Mouse (Mus musculus): ENCODE data around the gene Gas2l3.

Gas2l3 gene

DNA sequence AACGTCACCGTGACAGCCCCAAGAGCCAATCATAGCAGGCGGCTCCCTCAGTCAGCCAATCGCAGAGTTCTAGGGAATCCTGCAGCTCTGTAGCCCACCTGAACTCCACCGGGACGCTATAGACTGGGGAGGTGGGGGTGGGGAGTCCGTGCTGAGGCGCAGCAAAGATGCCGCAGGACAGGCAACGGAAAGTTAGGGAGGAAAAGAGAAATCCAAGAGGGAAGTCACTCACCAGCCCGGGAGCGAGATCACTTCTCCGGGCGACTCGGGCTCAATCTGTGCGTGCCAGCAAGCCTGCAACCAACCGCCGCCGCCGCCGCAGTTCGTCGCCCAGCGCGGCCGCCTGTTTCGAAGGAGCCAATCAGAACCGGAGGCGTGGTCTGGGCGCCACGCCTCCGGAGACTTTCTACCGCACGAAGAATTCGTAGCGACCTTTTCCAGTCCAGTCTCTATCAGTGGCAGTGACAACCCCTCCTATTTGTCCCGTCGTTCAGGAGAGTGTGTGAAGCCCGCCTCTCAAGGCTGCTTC lies at the start of gene Gas2l3:
Gene Gas2l3, minus strand, starts transcription at position 345 of the 529 bp plus-strand sequence.
- peak; percentile 38 to 75 for DNase-seq (ENCODE audit: low spot score in 2 of 2)

DNA sequence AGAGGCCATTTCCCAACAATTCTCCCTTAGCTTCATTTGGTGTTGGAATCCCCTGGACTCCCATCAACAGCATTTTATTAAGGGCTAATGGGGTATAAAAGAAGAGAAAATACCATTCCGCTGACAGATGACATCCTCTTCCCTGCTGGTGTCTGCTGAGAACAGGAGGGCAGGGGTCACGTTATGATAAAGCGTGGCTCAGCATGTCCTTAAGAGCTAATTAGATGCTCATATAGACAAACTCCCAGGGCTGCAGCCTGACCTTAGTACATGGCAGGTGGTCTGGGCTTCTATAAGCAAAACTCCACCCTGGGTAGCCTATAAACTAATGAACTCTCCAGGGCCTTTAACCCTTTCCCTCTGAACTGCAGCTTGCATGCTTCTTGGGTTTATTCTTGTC lies 47.6 kb upstream of the Gas2l3 start:
- DNase-seq (ENCODE audit: low spot score in 2 of 2): no peak

DNA sequence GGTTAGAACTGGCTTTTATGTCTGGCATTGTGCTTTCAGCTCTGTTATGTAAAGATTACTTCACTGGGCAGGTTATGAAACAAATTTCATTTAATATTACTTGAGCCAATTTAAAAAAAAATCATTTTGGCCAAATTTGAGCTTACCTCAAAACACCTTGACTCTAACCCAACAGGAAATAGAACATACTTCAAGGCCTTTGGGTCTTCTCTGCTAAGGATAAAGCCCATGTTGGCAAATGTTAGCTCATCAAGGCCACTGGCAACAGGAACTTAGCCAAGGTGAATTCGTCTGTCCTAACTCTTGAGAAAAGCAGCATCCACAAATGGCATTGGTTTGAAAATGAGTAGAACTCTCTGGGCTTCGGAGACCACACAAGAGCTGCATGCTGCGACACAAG lies 46.5 kb upstream of the Gas2l3 start:
- no peak for DNase-seq (ENCODE audit: low spot score in 2 of 2)

DNA sequence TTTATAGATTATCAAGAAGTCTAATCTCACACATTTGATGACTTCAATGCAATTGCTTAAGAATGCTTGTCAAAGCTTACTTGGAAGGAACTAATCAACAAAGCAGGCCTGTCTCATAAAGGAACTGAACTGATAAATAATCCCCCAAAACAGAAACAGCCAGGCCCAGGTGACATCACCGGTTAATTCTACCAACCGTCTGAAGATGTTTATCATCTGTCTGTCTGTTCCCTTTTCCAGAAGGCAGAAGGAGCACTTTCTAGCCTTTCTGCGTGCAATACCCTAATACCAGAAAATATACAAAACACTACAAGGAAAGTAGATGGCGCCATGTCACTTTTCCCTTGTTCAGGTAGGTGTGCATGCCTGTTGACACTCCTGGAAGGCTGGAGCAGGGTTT lies 45.7 kb upstream of the Gas2l3 start:
- no peak for DNase-seq (ENCODE audit: low spot score in 2 of 2)

DNA sequence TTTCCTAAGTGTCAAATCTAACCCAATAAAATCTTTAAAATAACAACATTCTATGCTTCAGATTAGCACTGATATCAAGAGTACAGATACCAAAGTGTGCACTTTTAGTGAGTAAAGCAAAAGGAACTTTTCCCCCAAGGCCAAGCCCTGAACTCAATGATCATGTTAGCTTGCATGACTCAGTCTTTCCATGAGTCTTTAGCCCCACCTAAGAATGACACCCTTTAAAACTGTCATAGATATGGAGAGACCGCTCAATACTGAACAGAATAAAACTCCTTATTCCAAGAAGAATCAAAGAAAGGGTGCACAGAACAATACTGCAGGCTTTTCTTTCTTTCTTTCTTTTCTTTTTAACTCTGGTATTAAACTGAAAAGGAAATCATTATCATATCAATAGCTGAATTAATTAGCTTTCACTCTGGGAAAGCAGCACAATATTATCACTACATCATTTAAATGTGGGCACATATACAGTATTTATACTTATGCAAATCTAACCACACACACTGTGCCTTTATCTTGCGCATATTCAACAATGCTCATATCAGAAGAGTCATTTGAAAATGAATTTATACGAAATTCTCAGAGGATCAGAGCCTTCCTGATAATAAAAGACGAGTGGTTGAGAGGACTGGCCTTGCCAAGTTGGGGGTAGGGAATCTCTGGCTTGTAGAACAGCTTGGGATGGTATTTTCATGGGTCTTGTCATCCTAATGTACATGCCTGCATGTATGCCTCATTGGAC lies 43.4 kb upstream of the Gas2l3 start:
- DNase-seq (ENCODE audit: low spot score in 2 of 2): no peak

DNA sequence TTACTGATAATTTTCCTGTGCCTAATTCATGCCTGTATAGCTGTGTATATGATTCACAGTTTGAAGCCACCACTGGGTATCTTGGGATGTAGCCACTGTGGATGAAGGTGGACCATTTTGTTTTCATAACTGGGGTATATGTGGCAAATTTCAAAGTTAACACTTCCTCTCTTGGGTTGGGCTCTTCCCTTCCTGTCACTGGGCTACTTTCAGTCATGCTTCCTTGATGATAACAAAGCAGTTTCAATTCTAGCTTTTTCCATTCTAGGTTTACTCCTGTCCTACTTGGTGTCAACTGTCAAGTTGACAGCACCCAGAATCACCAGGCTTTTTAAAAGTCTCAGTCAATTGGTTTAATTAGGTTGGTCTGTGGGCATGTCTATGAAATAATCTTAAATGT lies 41.1 kb upstream of the Gas2l3 start:
- no peak for DNase-seq (ENCODE audit: low spot score in 2 of 2)

DNA sequence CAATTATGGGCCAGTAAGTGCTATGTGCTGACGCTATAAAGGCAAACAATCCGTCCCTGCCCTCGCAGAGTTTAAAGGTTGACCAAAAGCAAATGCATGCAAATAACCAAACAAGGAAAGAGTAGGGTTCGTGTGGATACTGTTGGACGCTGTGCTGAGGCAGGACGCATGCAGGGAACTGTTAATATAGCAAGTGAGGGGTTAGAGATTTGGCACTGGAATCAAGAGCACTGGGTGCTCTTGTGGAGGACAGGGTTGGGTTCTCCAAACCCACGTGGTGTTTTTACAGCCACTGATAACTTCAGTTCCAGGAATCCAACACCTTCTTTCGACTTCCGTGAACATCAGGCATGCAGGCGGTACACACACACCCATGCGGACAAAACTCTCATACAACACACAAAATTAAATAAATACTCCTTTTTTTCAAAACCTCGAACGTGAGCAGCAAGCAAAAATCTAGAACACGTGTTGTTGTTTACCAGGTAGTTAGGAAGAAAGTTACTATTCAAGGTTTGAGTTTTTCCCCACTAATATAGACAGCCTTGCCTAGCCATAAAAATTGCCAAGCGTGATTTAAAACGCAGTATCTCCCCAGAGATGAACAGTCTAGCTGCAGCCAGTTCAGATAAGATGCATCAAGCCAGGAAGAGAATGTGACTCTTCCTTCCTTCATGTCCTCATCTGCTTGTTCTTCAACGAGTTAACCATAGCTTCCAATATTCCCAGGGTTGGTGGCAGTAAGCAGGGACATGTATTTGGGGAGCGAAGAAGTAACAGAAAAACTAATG lies 40.2 kb upstream of the Gas2l3 start:
- no peak for DNase-seq (ENCODE audit: low spot score in 2 of 2)

DNA sequence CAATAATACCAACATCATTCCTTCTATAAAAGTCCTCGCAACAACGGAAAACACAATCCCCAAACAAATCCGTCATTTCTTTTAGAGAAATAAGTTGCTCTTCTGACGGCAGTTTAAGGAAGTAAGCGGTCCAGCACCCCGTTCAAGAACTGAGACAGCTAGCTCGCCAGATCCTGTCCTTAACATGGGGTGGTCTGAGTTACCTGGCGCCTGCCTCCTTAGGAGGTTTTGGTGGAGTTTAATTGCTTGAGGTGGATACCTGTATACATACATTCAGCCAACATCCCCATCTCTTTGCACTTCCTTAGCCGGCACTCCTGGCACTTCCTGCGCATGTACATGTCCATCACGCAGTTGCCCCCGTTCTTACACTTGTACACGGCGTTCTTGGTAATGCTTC lies 39.3 kb upstream of the Gas2l3 start:
- DNase-seq (ENCODE audit: low spot score in 2 of 2): no peak

DNA sequence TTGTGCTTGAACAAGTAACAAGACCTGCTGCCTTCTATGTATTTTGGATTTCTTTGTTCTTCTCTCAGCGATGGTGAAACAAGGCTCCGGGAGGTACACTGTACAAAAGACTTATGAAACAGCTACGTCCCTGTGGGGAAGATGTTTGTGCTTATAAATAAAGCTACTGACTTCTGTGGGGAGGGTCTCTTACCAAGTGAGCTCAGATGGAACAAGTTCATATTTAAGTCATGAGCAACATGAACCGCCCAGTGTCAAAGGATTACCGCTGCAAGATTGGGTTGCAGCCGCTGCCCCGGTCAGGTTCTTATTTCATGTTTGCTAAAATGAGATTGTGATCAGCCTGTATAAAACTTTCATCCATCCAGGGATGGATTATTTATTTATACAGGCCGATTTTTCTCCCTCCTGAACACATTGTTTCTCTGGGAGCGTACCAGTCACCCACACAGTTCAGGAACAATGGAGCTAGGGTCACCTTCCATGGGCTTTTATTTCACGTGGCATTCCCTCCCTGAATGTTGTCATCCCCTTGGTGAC lies 38.4 kb upstream of the Gas2l3 start:
- no peak for DNase-seq (ENCODE audit: low spot score in 2 of 2)

DNA sequence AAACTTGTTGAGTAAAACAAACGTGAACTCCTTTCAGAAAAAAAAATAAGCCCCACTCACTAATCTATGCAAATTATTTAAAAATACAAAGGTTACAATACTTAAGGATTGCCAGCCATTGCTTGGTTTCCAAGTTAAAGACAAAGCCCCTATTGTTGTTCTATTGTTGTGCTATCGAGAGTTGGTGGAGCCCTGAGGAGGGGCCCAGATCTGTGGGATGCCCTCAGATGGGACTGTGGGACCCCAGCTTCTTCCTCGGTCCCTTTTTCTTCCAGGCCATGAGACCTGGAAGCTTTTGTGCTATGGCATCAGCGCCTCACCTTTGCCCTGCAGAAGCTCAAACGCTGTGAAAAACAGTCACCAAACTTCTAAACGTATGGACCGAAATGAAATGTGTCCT lies 37.9 kb upstream of the Gas2l3 start:
- DNase-seq (ENCODE audit: low spot score in 2 of 2): no peak

DNA sequence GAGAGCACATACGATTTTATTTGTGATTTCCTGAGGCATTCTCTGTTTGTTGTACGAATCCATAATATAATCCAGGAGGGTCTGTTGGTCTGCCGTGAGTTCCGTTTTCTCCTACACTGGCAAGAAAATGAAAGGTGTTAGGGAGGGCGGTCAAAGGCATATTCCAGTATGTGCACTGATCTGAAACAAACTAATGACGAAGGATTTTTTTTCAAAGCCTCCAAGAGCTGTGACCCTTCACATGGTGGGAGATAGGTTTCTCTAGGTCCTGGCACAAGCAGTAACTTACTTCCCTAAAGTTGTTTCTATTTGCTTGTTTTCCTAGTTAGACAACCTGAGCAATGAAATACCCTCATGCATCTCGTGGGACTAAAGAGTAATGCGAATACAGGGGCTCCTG lies 35.0 kb upstream of the Gas2l3 start:
- DNase-seq (ENCODE audit: low spot score in 2 of 2): no peak

DNA sequence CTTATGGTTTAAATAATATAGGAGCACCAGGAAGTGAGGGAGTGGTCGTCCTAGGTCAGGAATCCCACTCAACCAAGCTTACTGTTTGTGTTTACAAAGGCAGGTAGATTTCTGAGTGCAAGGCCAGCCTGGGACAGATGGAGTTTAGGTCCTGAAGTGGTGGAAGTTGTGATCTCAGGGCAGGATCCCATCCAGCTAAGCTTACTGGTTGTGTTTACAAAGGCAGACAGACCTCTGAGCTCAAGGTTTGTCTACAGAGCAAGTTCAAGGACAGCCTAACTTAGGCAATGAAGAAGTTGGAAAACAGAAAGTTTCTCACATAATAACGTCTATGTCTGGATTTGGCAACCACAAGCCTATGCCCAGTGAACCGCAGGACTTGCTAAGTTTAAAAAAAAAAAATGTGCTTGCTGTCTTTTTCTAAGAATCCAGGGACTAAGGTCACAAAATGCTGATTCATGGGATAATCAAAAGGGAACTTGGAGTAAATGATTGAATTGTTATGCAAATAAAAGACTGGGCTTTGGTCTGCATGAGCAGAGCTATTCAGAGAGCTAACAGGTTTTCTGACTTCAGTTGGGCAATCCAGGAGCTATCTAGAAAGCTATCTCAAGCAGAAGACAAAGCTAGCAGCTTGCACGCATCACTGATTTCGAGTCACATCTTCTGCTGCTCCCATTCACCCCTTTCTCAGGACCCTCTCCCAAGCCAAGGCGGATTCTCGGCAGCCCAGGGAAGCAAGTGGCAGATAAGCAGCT lies 27.0 kb upstream of the Gas2l3 start:
- DNase-seq (ENCODE audit: low spot score in 2 of 2): no peak

DNA sequence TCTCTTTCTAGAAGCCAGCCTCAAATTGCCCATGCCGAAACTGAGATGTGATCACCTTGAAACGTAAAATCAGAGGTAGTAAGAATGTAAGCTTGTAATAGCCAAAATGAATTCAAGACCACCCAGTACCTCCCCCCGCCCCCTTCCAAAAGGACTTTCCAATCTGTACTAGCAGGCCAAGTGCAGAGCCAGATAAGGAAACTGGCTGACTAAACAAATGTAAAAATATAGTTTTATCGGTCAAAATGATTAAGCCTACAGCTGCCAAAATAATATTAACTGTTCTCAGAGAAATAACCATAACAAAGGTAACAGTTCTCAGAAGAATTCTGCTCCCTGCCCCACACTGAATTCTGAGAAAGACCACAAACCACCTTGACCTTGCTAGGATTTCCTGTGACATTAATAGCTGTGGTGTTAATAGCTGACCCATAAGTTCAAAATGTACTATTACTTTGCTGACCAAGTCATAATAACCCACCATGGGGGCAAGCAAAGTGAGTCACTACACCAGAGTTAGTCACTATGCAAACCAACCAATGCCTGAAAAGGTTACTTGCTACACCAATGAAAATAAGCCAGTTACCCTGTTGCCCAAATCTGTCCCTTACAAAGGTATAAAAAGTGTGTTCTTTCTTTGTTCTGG lies 21.1 kb upstream of the Gas2l3 start:
- DNase-seq (ENCODE audit: low spot score in 2 of 2): no peak

DNA sequence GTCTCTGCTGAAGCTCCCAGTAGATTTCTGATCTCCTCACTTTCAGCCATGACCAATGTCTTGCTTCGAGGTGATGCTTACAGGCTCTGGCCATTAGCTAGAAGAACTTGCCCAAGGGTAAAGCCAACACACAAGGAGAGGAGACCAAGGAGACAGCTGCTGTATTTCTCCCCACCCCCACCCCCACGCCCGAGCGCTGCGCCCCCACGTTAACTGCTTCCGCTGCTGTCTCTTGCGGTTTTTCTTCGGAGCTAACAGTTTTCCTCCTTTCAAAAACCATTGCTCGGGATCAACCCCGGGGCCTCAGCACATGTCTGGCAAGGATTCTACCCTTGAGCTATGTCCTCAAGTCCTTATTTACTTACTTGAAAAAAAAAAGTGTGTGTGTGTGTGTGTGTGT lies 19.1 kb upstream of the Gas2l3 start:
- no peak for DNase-seq (ENCODE audit: low spot score in 2 of 2)

DNA sequence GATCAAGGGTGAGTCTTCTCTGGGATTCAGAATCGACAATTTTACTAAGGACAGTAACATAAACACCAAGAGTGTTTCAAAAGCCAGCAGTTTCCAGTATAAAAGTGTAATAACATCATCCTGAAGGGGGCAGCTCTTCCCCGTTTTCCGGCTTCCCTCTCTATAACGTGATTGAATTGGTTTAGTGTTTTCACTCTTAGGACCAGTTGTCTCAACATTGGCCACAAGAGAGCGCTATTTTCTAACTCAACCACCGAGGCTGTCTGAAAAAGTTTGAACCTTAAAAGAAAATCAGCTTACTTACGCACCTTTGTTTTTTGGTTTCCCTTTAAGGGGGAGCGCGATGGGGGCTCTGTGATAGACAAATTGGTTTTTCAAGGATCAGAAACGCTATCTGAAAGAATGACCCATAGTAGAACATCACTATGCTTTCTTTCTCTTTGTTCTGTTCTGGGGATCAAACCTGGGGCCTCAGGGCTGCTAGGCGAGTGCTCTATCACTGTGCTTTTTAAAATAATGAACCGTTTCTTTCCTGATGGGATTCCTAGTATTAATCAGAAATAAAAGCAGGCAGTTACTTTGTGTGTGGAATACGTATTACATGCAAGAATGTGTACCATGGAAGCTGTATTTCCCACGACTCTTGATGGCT lies 18.2 kb upstream of the Gas2l3 start:
- DNase-seq (ENCODE audit: low spot score in 2 of 2): peak; percentile 39 to 91

DNA sequence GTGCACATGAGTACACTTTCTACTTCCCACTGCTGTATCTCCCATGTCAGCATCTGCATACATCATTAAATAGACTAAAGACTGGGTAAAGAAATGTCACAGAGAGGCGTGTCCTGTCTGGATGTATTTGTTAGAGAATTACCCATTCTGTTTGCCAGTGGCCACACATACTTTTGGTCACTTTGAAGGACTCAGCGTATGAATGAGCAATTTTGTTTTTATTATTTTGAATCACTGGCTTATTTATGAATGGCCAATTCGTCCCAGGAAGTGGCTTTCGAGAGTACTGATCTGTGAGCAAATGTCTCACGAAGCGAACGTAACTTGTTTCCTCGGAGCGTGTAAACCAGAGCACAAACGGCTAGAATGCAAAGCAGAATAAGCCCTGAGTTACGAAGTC lies 17.2 kb upstream of the Gas2l3 start:
- no peak for DNase-seq (ENCODE audit: low spot score in 2 of 2)

DNA sequence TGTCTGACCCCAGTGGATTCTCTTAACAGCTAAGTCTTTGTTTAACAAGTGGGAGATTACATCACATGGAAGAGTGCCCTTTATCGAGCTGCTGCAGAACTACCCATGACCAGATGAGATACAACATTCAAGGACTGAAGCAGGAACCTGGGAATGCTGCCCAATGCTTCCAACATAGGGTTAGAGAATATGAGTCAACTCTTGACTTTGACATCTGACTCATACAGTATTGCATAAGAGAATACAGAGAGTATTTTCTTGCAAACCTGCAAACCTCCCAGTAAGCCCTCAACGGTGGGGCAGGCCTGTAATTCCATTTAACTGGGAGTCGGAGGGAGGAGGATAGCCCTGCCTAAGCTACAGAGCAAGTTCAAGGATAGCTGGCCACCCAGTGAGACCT lies 15.0 kb upstream of the Gas2l3 start:
- no peak for DNase-seq (ENCODE audit: low spot score in 2 of 2)

DNA sequence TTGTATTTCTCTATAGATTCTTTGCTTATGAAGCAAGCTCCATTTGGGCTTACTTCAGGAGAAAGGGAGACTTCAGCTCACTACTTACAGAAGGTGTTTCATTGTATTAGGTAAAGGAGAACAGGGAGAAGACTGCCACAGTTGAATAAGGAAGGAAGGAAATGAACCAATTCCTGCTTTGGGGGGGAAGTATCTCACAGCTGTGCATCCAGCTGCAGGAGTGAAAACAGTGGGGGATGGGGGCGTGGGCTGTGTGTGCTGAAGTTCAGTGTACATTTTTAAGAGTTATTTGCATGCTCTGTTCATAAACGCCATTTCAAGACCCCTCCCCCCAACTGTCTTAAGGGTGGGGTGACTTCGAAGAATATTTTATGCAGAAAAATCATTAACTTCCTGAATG lies 10.0 kb upstream of the Gas2l3 start:
- no peak for DNase-seq (ENCODE audit: low spot score in 2 of 2)

DNA sequence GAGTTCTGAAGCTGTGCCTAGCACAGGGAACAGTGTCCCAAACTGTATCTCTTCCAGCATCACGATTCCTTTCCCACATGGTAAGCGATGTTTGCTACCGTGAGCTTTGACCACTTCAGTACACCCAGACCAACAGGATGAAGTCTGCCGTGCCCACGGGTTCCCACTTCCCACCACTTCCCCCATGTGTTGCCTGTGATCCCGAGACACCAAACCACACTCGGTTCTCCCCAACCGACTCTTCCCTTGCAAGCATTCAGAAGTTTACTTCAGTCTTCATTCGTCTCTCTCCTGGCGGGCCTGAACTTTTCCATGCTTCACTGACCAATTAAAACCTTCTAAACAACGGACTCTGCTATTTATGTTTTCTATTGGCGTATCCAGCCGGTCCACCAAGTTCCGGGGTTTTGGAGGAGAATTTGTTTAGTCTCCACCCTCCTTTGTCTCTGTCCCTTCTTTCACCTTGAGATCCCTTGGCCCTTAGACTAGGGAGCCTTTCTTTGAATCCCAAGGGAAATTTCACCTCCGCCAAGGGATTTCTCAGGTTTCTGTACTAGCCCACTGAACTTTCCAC lies 9.4 kb upstream of the Gas2l3 start:
- DNase-seq (ENCODE audit: low spot score in 2 of 2): no peak

DNA sequence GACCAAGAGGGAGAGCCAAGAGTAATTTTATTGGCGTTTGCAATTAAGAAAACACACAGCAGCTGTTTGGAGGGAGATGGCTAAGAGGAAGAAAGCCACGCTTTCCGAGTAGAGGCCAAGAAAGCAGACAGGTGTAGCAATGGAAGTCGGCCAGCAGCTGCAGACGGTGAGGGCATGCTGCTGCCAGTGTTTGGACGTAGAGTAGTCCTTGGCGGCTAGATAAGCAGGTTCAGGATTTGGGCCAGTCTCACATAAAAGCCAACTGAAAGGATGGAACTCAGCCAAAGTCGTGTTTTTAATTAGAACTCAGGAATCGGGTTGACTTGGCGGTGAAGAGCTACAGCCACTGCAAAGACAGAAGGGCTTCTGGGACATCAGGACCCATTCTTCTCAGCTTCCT lies 6.6 kb upstream of the Gas2l3 start:
- DNase-seq (ENCODE audit: low spot score in 2 of 2): no peak

DNA sequence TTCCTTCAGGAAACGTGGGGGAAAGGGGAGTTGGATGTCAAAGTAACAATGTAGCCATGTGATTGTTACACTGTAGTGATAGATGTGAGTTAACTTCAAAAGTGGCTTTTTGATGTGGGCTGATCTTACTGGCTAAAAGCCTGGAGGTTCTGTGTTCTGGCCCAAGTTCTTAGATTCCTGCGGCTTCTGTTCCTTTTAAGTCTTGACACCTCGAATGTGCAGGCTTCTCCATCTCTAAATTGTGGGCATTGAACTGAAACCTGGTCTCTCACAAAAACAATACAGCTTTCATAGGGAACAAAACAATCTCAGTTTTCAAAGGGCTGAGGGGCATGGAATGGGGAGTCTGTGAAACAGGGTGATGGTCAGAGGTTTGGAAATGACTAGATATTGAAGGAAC lies 614 bp upstream of the Gas2l3 start:
- no peak for DNase-seq (ENCODE audit: low spot score in 2 of 2)

Measured in left cerebral cortex, adult 9 months (tissue).